Mouse (Mus musculus) liver (tissue): Measurements from ENCODE around the gene Pwwp2a.

Source experiments
- DNase-seq: peaks from one replicate; pipeline ENCODE4 v3.0.0-alpha.2; 2020; ENCODE audit warnings: mixed read lengths

The Pwwp2a gene

GRCm38 (mm10) chr11:43681472-43682414, at the start of gene Pwwp2a:
Gene Pwwp2a, plus strand, starts transcription at chr11:43681998.
- peak; percentile 99 for DNase-seq

- DNase-seq, result no peak
Observed at GRCm38 (mm10) chr11:43632566-43632965, 49.2 kb upstream of the Pwwp2a start.

- DNase-seq, result no peak
Observed at GRCm38 (mm10) chr11:43633165-43633564, 48.6 kb upstream of the Pwwp2a start.

- DNase-seq, result peak; percentile 73
Observed at GRCm38 (mm10) chr11:43633658-43634401, 48.0 kb upstream of the Pwwp2a start.

GRCm38 (mm10) chr11:43636761-43637160, 45.0 kb upstream of the Pwwp2a start:
- DNase-seq, result no peak

GRCm38 (mm10) chr11:43638486-43638885, 43.3 kb upstream of the Pwwp2a start:
- DNase-seq, result no peak

- DNase-seq, result no peak
Observed at GRCm38 (mm10) chr11:43643180-43643591, 38.6 kb upstream of the Pwwp2a start.

- no peak for DNase-seq
Observed at GRCm38 (mm10) chr11:43645286-43645685, 36.5 kb upstream of the Pwwp2a start.

- peak; percentile 54 for DNase-seq
Observed at GRCm38 (mm10) chr11:43653051-43653475, 28.7 kb upstream of the Pwwp2a start.

- no peak for DNase-seq
Observed at GRCm38 (mm10) chr11:43656464-43656863, 25.3 kb upstream of the Pwwp2a start.

- DNase-seq, result no peak
Observed at GRCm38 (mm10) chr11:43658010-43658409, 23.8 kb upstream of the Pwwp2a start.

GRCm38 (mm10) chr11:43667038-43667745, 14.6 kb upstream of the Pwwp2a start:
- DNase-seq, result peak; percentile 31

- DNase-seq, result peak; percentile 72
Observed at GRCm38 (mm10) chr11:43682415-43683217, 818 bp downstream of the Pwwp2a start.

GRCm38 (mm10) chr11:43688850-43689249, 7.1 kb downstream of the Pwwp2a start:
- no peak for DNase-seq

- no peak for DNase-seq
Observed at GRCm38 (mm10) chr11:43696623-43697022, 14.8 kb downstream of the Pwwp2a start.

GRCm38 (mm10) chr11:43698621-43699020, 16.8 kb downstream of the Pwwp2a start:
- DNase-seq, result no peak

- no peak for DNase-seq
Observed at GRCm38 (mm10) chr11:43700291-43700690, 18.5 kb downstream of the Pwwp2a start.

GRCm38 (mm10) chr11:43703552-43703951, 21.8 kb downstream of the Pwwp2a start:
- DNase-seq, result no peak

GRCm38 (mm10) chr11:43705751-43706150, 24.0 kb downstream of the Pwwp2a start:
- no peak for DNase-seq

- DNase-seq, result no peak
Observed at GRCm38 (mm10) chr11:43708409-43708808, 26.6 kb downstream of the Pwwp2a start.

- no peak for DNase-seq
Observed at GRCm38 (mm10) chr11:43712178-43712577, 30.4 kb downstream of the Pwwp2a start.

GRCm38 (mm10) chr11:43723411-43723810, 41.6 kb downstream of the Pwwp2a start:
- no peak for DNase-seq
